Mouse (Mus musculus) mouse trophoblast stem cell (cell line): Measurements from ENCODE around the gene Rab23.
"Not testable (repeated sequence)": the region's sequence is repeated elsewhere in the genome, so short reads cannot be mapped to it uniquely, and the experiment has no call there.

ENCODE experiments used
- in situ Hi-C, 2 experiments: fragments of 300-500 bp; cut with MseI, MboI; formaldehyde crosslinking; loops; 2 replicates in 1 of 2; 3 replicates in 1 of 2; pipeline ENCODE4 v1.15.1; 2025

Rab23 gene

GRCm38 (mm10) chr1:33725086-33725485, 5.4 kb downstream of the Rab23 start:
- in situ Hi-C loops: no loop called here

GRCm38 (mm10) chr1:33733044-33733443, 13.4 kb downstream of the Rab23 start:
- in situ Hi-C loops: no loop called here

GRCm38 (mm10) chr1:33734001-33734685, 14.5 kb downstream of the Rab23 start:
- in situ Hi-C loops: no loop called here

GRCm38 (mm10) chr1:33738281-33738680, 18.6 kb downstream of the Rab23 start:
- in situ Hi-C loops: loop anchor here (5.0 kb wide), 2 partner anchors 56 to 66 kb away; no protein-coding TSS in a partner anchor

- in situ Hi-C loops: loop anchor here (5.0 kb wide), 2 partner anchors 56 to 66 kb away; no protein-coding TSS in a partner anchor
These were observed 19.1 kb downstream of the Rab23 start for GRCm38 (mm10) chr1:33738681-33739278.

- in situ Hi-C loops: loop anchor here (5.0 kb wide), 2 partner anchors 57 to 67 kb away; no protein-coding TSS in a partner anchor
These were observed 19.6 kb downstream of the Rab23 start for GRCm38 (mm10) chr1:33739302-33739701.

- in situ Hi-C loops: no loop called here
These were observed 23.2 kb downstream of the Rab23 start for GRCm38 (mm10) chr1:33742903-33743302.

- in situ Hi-C loops: not testable (repeated sequence)
These were observed 25.1 kb downstream of the Rab23 start for GRCm38 (mm10) chr1:33744815-33745214.

GRCm38 (mm10) chr1:33745901-33746300, 26.2 kb downstream of the Rab23 start:
- in situ Hi-C loops: no loop called here

- in situ Hi-C loops: no loop called here
These were observed 29.4 kb downstream of the Rab23 start for GRCm38 (mm10) chr1:33749109-33749508.

GRCm38 (mm10) chr1:33749709-33750108, 30.0 kb downstream of the Rab23 start:
- in situ Hi-C loops: not testable (repeated sequence)

GRCm38 (mm10) chr1:33751283-33751682, 31.6 kb downstream of the Rab23 start:
- in situ Hi-C loops: no loop called here

- in situ Hi-C loops: no loop called here
These were observed 34.4 kb downstream of the Rab23 start for GRCm38 (mm10) chr1:33754089-33754488.

GRCm38 (mm10) chr1:33754965-33755735, 35.5 kb downstream of the Rab23 start:
- in situ Hi-C loops: no loop called here

GRCm38 (mm10) chr1:33755799-33756198, 36.1 kb downstream of the Rab23 start:
- in situ Hi-C loops: no loop called here

GRCm38 (mm10) chr1:33756258-33757032, 36.8 kb downstream of the Rab23 start:
- in situ Hi-C loops: no loop called here

- in situ Hi-C loops: no loop called here
These were observed 37.3 kb downstream of the Rab23 start for GRCm38 (mm10) chr1:33757033-33757413.

- in situ Hi-C loops: no loop called here
These were observed 37.9 kb downstream of the Rab23 start, which contains the start of gene Bag2 for GRCm38 (mm10) chr1:33757491-33758041. Gene Bag2 (minus strand): TSS chr1:33757795.

GRCm38 (mm10) chr1:33758488-33758887, 38.8 kb downstream of the Rab23 start:
- in situ Hi-C loops: no loop called here

GRCm38 (mm10) chr1:33763826-33764225, 44.1 kb downstream of the Rab23 start:
- in situ Hi-C loops: no loop called here

- in situ Hi-C loops: no loop called here
These were observed 45.9 kb downstream of the Rab23 start for GRCm38 (mm10) chr1:33765468-33766080.
